12 mouse cellular contexts compared by ENCODE assay signal in the genomic region with DNA sequence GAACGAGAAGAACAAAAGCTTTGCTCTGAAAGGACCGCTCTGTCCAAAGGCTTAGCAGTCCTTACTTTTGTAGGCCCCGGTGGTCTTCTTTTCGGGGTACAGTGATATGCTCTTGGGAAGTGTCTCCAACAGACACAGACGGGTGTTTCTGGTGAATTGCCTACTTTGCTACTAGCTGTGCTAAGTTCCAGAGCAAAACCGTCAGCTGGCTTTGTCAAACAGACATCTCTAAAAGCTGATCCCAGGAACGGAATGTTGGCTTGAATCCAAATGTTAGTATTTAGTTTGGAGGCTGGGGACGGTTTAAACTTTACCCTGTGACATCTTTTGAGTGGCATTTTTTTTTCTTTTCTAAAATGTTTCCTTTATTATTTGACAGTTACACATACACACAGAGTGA.
DNase-seq lines count a peak whose midpoint lies in the region; ATAC-seq and TF ChIP-seq lines count a peak whose summit lies in the region.
"Had no signal": no experiment of that assay in that cellular context is flagged by ENCODE, and none has a peak within 500 bp of the region (broad histone marks: within the 10 kb centered on the region; RNA-seq: fewer than 3 reads in every experiment).

No protein-coding gene starts in this region.

- peak overlapping the region; percentile 53 for H3K27ac ChIP-seq in kidney, adult 2 months (ENCODE audit: insufficient read depth, low read depth, low read length)
- no peak overlapping the region for H3K27ac ChIP-seq in kidney, embryonic 16.5 days (ENCODE audit: low read length)

- DNase-seq in kidney, adult 2 months: peak; percentile 86
- DNase-seq in retina, postnatal 1 day: peak; percentile 24
- DNase-seq in retina, embryonic 14.5 days (ENCODE audit: low spot score): no peak
- peak; percentile 81 for DNase-seq in kidney, adult 9 months
- DNase-seq in skeletal muscle tissue, adult 2 months (ENCODE audit: low read depth, low spot score): peak; percentile 51
- DNase-seq in urinary bladder, postnatal 36 days (ENCODE audit: low spot score in 2 of 2): no peak
- DNase-seq in layer of hippocampus, postnatal 25 days (ENCODE audit: extremely low spot score in 1 of 2, low spot score in 1 of 2): no peak
- DNase-seq: gastrocnemius, postnatal 10 days; heart, postnatal 4 days; right cerebral cortex, postnatal 4 days had no signal

- no peaks in the 10 kb centered on the region for H3K27me3 ChIP-seq in kidney, adult 2 months (replicated peaks; ENCODE audit: control insufficient read depth, insufficient read depth, low read length)
- no peaks in the 10 kb centered on the region for H3K27me3 ChIP-seq in kidney, embryonic 16.5 days (ENCODE audit: insufficient read depth, low read length)

- WGBS in kidney, adult 2 months: 43% methylated on average over 8 of the region's 8 CpGs
- WGBS in kidney, embryonic 16.5 days: 54% methylated on average over 8 of the region's 8 CpGs

- no peaks in the 10 kb centered on the region for H3K36me3 ChIP-seq in kidney, adult 2 months (ENCODE audit: control insufficient read depth, insufficient read depth, low read length)
- H3K36me3 ChIP-seq in kidney, embryonic 16.5 days (ENCODE audit: insufficient read depth, low read length): no peaks in the 10 kb centered on the region

- no peak for ATAC-seq in kidney, embryonic 16.5 days (ENCODE audit: low FRiP score, low TSS enrichment)
- ATAC-seq: intestine, postnatal 0 days had no signal

- H3K9me3 ChIP-seq in kidney, embryonic 16.5 days (ENCODE audit: low read length): no peaks in the 10 kb centered on the region; the same call in 1 of the 2 replicates

- H3K9ac ChIP-seq in kidney, embryonic 16.5 days (replicated peaks; ENCODE audit: low read length): no peak overlapping the region

- TF ChIP-seq CTCF in kidney, adult 2 months (conservative IDR thresholded peaks at IDR 0.05; ENCODE audit: insufficient read depth, insufficient read length, low read depth, low read length): no peak

- no peak for TF ChIP-seq POLR2A in kidney, adult 2 months (IDR thresholded peaks at IDR 0.05; ENCODE audit: low read depth, low read length)

- H3K4me3 ChIP-seq in kidney, adult 2 months (ENCODE audit: insufficient read depth, low read depth, low read length): no peak overlapping the region
- no peak overlapping the region for H3K4me3 ChIP-seq in kidney, embryonic 16.5 days (ENCODE audit: low read length)

- peaks cover 44% of the 10 kb centered on the region for H3K4me1 ChIP-seq in kidney, adult 2 months (ENCODE audit: control insufficient read depth, insufficient read depth, low read length)
- H3K4me1 ChIP-seq in kidney, embryonic 16.5 days (ENCODE audit: insufficient read depth, low read length): peaks cover 14% of the 10 kb centered on the region

- H3K4me2 ChIP-seq in kidney, embryonic 16.5 days (replicated peaks; ENCODE audit: low read depth, low read length): no peak overlapping the region

Comparison
In these comparisons a context has a peak if more than half of its experiments do, and no peak if none do; other contexts are left out.
1. DNase-seq: peak in kidney, adult 2 months (single experiment), retina, postnatal 1 day (single experiment), kidney, adult 9 months (single experiment) and skeletal muscle tissue, adult 2 months (single experiment); none in retina, embryonic 14.5 days (single experiment), urinary bladder, postnatal 36 days (0 of 2) and layer of hippocampus, postnatal 25 days (0 of 2).